Mouse (Mus musculus): ENCODE data around the gene Stard8. TPM values are rescaled to one million over a fixed set of nuclear protein-coding genes. Genes with fewer than 3 reads are reported as not detected.
A peak's percentile ranks its signal among the peaks of the same experiment; 100 is the strongest.
"Not testable (repeated sequence)": the region's sequence is repeated elsewhere in the genome, so short reads cannot be mapped to it uniquely, and the experiment has no call there.

Stard8 gene
- total RNA-seq (2021) = 10 to 100 TPM; 13.3 to 13.5 TPM
- long read RNA-seq, experiment 1, partial matches to known transcripts = 4 of 4 reads
- long read RNA-seq, experiment 1, other reads (novel, unspliced or antisense) = 0 of 4 reads
- long read RNA-seq, experiment 2, partial matches to known transcripts = 5 of 8 reads
- long read RNA-seq, experiment 2, other reads (novel, unspliced or antisense) = 3 of 8 reads

DNA sequence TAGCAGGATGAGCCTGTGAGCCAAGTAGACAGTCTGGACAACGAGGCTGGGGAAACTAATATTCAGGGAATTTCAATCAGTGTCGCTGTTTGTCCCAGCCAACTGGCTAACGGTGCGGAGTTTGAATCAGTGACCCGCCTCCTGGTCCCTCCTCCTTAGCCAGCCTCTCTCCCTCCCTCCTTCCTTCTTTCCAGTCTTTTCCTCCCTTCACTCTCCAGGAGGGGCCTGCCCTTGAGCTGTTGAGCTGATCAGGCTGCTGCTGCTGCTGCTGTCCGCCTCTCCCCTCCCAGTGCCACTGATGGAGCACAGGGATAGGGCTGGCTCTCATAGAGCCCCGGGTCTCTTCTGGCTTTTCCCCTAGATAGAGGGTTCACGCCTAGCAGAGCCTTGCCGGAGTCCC lies at the start of gene Stard8:
Stard8 (plus strand) TSS at position 203 of the 400 bp plus-strand sequence.
- no peak for DNase-seq

DNA sequence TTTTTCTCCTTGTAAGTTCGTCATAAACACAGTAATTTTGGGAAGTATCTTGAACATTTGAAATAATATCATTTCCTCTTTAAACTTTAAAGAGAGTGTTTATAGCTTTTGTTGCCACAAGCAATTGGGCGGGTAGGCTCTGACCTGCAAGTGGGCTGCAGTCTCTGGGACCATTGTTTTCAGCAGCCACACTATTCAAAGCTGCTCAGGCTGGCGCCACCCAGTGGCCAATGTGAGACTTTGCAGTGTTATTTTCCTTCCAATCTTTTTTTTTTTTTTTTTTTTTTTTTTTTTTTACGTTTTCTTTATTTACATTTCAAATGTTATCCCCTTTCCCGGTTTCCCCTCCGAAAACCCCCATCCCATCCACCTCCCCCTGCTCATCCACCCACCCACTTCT lies 49.1 kb upstream of the Stard8 start:
- no peak for DNase-seq
- intact Hi-C loops (cut with DNase I) = no loop called here

More for the DNA sequence above, at the start of gene Stard8:
- intact Hi-C loops (cut with DNase I) = no loop called here

DNA sequence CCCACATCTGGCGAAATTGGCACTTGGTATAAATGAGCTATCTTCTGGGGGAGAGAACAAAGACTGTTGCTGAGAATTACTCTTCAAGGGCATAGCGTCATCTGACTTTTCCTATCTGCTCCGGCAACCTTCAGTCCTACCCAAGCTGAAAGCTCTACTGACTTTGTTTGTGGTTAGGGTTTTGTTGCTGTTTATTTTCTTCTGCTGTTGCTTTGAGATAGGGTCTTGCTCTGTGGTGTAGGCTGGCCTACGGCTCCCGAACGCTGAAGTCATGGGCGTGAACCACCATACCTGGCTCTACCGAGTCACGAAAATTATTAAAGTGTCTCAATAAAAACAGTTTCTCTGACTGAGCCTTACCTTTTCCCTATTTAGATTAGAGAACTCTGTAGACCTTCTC lies 44.8 kb upstream of the Stard8 start:
- intact Hi-C loops (cut with DNase I) = no loop called here
- DNase-seq = no peak

DNA sequence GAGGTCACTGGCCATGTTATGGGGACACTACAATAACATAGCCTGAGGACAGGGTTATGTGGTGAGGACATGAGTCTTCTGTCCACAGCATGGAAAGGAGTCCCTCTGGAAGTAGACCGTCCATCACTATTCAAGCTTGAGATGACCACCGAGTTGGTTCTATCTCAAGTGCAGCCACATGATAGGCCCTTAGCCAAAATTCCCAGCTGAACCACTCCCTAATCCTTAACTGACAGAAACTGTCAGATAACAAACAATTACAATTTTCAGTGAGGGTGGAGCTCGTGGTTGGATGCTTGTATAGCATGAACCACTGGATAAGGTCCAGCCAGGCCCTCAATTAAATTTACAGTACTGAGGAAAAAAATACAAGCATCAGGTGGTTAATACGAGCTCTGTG lies 44.0 kb upstream of the Stard8 start:
- intact Hi-C loops (cut with DNase I) = no loop called here
- DNase-seq = no peak

DNA sequence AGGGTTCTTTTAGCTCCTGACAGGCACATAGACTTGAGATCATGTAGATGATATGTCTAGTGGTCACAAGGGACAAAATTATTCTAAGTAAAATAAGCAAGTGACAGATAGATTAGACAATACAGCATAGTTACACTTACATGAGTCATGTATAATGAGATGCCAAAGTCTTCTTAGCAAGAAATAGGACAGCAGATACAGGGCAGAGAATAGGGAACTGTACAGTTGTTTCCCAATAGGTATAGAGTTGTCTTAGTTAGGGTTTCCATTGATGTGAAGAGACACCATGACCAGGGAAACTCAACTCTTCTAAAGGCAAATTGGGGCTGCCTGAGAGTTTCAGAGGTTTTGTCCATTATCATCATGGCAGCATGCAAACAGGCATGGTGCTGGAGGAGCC lies 39.3 kb upstream of the Stard8 start:
- DNase-seq = no peak
- intact Hi-C loops (cut with DNase I) = no loop called here

DNA sequence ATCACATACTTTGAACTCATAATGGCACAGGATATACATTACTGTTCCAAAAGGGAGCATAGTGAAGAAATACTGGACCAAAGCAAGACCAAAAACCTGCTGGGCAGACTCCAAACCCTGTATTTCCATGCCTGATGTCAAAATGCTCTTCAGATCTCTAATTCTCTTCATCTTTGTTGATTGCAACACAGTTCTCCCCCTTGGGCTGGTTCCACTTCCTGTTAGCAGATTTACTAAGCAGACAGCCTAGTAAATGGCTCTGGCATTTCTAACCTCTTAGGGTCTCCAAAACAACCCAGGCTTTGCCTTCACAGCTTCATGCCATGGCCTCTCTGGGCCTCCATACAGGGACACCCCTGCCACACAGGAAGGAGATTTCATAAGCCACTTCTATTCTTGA lies 38.5 kb upstream of the Stard8 start:
- no peak for DNase-seq
- intact Hi-C loops (cut with DNase I) = no loop called here

DNA sequence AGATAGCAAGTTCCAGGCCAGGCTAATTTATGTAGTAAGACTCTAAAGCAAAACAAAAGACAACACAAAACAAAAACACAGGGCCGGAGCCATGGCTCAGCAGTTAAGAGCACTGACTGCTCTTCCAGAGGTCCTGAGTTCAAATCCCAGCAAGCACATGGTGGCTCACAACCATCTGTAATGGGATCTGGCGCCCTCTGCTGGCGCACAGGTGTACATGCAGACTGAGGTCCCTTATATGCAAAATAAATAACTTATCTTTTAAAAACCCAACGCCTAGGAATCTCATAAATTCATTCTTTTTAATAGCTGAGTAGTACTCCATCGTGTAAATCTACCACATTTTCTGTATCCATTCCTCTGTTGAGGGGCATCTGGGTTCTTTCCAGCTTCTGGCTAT lies 16.4 kb upstream of the Stard8 start:
- intact Hi-C loops (cut with DNase I) = loop anchor here (5.0 to 10.0 kb wide), 3 partner anchors 131 to 668 kb away; no protein-coding TSS in a partner anchor
- DNase-seq = not testable (repeated sequence)

DNA sequence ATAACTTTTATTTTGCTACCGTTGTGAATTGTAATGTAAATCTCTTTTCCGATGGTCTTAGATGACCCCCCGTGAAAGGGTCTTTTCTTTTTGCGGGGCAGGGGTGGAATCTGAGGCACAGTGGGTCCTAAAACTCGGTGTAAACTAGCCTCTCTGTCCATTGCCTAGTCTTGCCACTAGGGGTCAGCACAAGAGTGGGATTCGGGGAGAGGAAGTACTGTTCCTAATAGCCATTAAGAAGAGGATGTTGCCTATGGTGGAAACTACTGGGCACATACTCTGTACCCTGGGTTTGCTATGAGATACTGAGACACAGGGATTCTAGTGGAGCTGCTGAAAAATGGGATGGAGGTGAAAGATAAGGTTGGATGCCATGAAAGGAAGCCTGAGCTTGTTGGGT lies 13.5 kb upstream of the Stard8 start:
- peak in 1 of 2 experiments; percentile 37 for DNase-seq
- intact Hi-C loops (cut with DNase I) = loop anchor here (2.0 to 10.0 kb wide), 4 partner anchors 69 to 665 kb away; no protein-coding TSS in a partner anchor

DNA sequence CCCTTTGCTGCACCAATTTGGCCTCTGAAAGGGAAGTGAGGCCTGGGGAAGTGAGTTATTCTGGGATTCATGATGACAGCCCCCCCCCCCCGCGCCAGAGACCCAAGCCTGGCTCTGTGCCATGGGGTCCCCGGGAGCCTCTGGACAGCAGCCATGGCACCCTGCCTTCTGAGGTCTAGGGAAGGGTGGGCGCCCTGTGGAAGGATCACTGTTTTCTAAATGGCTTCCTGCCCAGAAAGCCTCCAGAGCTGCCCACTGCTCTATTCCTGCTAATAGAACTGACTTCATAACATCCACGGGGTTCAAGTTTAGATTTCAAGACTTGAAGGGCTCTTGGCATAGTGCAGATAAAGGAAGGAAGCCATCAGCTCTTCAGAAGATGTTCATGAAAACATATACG lies 983 bp upstream of the Stard8 start:
- intact Hi-C loops (cut with DNase I) = no loop called here
- no peak for DNase-seq

DNA sequence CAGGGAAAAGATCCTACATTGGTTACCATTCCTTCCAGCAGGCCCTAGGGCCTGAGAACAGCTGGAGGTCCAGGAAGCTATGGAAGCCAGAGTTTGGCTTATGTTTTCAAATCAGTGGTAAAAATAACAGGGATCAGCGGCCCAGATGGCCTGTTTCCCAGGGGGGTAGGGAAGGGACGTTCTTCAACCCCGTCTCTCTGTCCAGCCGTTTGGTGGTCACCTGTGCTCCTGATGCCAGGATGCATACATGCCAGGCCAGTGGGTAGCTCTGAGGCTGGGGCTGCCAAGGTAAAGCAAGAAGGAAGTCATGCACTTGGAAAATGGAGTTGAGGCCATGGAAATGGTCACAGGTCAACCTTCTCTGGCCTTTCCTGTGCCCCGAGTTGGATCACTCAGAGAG lies 7.5 kb downstream of the Stard8 start:
- intact Hi-C loops (cut with DNase I) = no loop called here

DNA sequence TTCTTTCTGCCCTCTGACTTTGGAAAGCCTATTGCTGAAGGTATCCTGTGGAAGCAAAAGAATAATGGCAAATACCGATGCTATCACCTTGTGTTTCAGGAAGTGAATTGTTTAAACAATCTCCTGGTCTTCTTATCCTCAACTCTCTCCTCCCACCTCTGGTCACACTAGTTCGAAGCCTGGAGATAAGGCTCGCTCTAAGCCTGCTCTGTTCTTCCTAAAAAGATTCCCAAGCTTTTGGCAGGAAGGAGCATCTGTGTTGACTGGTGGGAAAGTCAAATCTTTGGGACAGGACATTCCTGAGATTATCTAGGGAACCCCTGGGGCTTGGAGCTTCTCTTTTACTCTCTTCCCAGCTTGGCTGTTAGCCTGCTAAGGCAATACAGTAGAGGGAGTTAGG lies 8.2 kb downstream of the Stard8 start:
- DNase-seq = no peak
- intact Hi-C loops (cut with DNase I) = no loop called here

More for the DNA sequence above, 7.5 kb downstream of the Stard8 start:
- no peak for DNase-seq

DNA sequence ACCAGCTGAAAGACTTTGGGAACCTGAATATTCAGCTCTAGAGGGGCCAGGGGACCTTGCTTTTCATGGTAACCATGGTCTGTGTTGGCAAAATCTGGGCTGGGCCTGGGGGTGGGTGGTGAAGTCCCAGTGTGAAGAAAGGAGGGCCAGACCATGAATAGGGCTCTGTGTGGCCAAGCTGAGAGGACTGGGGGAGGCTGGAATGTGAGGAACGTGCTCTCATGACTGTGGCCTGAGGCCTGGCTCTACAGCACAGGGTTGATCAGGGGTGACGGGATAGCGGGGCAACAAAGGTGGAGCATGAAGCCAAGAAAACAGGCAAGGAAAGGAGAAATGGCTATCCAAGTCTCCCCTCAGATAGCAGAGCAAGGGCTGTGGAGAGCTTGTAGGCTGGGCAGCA lies 9.4 kb downstream of the Stard8 start:
- DNase-seq = no peak
- intact Hi-C loops (cut with DNase I) = no loop called here

DNA sequence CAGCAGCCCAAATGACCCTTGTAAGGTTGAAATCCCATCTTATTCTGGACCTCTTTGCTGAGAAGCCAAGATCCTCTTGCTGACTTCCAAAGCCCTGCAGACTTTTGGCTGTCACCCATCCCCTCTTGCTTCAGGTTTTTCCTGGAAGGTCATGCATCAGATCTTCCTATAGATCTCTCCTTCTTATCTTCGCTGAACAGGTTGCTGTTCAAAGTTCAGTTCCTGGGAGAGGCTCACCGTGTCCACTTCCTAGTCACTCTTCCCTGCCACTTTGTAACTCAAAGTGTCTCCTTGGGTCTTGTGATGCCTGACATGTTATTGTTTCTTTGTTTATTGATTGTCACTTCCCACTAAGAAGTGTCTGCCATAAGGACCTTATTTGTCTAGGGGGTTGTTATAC lies 12.7 kb downstream of the Stard8 start:
- intact Hi-C loops (cut with DNase I) = no loop called here
- DNase-seq = no peak

DNA sequence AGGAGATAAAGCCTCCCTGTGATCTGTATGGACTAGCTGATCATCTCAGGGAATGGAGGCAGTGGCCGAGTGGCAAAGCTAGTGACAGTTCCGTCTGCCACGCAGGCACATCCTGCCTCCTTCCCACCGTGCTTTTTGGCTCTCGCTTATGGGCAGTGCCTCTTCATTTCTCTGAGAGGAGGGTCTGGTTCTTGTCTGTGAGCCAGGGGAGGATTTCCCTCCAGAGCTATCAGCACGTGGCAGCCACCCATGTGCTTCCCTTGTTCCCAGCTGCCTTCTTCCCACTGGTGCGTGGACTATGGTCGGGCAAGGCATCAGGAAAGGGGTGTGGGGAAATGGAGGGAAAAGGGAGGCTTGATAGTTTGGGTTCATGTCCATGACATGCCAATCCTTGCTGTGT lies 13.9 kb downstream of the Stard8 start:
- intact Hi-C loops (cut with DNase I) = no loop called here
- no peak for DNase-seq

DNA sequence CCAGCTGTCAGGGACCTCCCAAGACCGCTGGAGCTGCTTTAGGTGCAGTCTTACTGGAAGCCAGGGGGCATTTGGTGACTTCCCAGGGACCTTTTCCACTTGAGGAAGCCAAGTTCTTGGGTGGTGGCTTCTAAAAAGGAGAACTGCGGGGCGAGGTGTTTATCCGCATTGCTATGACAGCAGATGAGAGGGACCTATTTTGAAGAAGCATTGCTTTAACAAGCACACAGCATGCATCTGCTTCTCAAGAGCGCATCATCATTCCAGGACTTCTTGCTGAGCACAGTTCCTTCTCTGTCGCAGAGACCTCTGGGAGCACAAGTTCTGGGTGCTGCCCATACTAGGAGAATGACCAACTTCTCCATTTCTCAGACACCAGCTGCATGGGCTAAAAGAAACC lies 14.8 kb downstream of the Stard8 start:
- intact Hi-C loops (cut with DNase I) = loop anchor here (2.0 kb wide), 1 partner anchor 21 kb away; no protein-coding TSS in a partner anchor
- no peak for DNase-seq

DNA sequence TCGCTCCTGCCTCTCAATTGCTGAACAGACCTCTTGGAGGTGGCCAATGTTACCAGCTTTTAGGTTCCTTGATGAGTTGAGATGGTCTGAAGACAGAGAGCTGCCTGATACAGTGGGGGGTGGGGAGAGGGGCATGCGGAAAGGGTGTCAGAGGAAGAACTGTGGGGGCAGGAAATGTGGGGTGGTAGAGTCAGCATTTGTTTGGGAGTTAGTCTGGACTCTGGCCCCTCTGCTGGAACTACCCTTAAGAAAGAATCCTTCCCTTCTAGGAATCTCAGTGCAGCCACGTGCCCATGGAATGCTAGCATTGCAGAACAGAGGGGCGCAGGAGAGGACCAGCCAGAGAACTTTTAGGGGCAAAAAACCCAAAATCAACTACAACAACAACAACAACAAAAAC lies 16.3 kb downstream of the Stard8 start:
- intact Hi-C loops (cut with DNase I) = loop anchor here (2.0 kb wide), 1 partner anchor 19 kb away; no protein-coding TSS in a partner anchor

DNA sequence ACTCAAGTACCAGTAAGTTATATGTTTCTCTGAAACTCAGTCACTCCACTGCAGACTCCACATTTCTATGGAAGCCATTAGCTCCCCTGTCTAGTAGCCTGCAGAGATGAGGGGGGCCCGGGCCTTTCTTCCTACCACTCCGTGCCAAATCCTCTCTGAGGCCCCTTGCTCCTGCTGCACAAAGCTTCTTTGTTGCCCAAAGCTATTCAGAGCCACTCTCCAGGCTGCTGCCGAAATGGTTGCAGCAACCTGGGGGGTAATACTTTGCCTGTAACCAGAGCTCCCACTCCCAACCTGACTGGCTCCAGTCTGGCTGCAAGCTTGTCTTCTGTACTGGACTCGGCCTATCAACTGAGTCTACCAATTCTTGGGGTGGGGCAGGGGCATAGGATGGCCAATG lies 17.2 kb downstream of the Stard8 start:
- DNase-seq = no peak
- intact Hi-C loops (cut with DNase I) = no loop called here

More for the DNA sequence above, 16.3 kb downstream of the Stard8 start:
- no peak for DNase-seq

DNA sequence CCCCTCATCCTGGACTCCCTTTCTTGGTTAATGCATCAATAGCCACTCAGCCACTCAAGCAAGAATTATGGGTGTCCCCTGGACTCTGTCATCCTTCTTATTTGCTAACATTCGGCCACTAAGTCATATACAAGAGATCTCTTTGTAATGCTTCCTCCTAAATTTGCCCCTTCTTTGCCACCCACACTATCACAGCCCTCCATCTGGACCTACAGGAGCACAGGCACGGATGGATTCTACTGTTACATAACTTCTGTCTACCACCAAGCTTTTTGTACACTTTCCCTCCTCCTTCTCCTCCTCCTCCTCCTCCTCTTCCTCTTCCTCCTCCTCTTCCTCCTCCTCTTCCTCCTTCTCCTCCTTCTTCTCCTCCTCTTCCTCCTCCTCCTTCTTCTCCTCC lies 18.5 kb downstream of the Stard8 start:
- intact Hi-C loops (cut with DNase I) = no loop called here

DNA sequence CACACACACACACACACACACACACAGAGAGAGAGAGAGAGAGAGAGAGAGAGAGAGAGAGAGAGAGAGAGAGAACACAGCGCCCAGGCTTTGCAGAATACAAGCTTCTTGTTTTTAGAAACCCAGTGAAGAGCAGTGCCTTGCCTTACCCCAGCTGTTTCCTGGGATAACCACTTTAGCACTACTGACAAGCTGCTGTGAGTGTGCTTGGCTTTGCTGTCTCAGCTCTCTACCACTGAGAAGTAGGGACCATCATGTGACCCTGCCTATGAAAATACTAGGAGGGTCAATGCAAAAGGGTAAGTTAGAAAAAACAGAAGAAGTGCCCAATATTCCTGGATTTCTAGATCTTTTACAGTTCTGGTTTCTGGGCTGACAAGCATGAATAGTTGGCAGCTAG lies 20.9 kb downstream of the Stard8 start:
- intact Hi-C loops (cut with DNase I) = no loop called here
- no peak for DNase-seq

More for the DNA sequence above, 18.5 kb downstream of the Stard8 start:
- DNase-seq = no peak

DNA sequence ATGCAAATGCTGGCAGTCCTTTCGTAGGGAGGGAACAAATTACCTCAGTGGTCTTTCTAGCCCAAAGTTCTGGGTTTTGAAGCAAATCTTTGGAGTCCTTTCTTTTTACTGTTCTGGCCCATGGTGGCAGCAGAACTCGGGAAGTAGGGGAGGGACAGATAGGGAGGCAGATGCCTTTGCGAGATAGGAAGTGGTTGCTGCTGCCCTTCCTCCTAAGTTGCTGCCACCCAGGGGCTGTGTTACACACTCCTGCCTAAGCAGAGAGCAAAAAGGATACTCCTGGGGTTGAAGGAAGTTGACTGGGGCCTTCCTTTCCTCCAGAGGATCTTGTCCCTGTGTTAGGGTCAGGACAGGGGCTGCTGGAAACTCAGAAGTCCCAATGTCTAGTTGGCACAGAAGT lies 32.4 kb downstream of the Stard8 start:
- intact Hi-C loops (cut with DNase I) = no loop called here

DNA sequence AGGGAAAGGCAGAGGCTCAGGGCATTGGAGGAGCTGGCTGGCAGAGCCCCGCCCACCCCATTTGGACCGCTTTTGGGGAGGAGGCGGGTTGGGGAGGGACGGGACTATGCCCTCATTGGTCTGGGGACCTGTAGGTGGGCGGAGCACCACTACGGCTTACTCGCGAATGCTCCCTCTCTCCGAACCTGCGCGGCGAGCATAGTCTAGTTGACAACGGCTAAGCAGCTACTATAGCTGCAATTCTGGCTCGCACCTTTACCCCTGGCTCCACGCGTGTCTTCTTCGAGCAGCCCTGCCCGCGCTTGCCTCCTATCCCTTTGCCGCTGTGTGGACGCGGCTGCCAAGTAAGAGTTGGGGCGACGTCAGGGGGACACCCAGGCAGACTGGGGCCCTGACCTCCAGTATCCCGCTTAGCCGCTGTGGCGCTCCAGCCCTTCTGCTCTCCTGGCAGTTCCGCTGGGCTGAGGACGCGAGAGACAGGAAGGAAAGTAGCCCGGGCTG lies 39.5 kb downstream of the Stard8 start:
- intact Hi-C loops (cut with DNase I) = no loop called here
- DNase-seq = peak; percentile 63 to 76

More for the DNA sequence above, 32.4 kb downstream of the Stard8 start:
- no peak for DNase-seq

DNA sequence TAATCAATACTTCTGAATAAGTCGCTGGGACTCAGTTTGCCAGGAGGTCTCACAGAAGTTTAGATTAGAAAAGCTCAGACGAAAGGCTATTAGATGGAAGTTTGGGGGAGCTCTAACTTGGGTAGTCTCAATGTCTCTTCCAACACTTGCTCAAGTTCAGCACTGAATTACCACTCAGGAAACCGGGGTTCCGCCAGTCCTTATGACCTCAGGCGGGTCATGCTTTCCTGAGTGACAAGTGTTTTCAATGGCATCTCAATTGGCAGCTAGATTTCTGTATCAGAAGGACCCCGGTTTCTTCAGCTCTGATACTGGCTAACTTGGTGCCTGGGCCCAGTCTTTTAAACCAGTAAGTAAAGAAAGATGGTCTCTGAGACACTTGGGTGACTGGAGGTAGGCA lies 40.2 kb downstream of the Stard8 start:
- no peak for DNase-seq
- intact Hi-C loops (cut with DNase I) = no loop called here

DNA sequence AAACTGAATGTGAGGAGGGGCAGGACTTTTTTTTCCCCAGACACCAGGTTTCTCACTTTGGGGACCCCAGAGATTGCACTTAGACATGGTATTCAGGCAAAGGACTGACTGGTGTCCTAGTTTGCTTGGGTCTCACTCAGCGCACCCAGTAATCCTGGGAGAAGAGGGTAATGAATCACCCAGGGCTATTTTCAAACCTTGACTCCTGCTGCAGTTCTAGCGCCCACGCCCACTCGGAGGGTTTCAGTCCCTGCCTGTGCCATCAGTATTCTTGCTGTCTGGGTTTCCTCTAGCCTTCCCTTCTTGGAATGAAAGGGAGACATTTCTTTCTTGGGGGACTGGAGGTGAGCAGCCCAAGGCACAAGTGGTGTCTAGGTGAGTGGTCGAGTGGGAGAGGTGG lies 40.7 kb downstream of the Stard8 start:
- intact Hi-C loops (cut with DNase I) = no loop called here
- DNase-seq = no peak

Data from gastrocnemius, postnatal 36 days (tissue).